Mouse (Mus musculus): ENCODE measurements at regions not wholly inside any gene's neighbourhood (a gene's known extent, or its start where the extent isn't known, plus 50 kb on each side); places are given as distances from the start of the nearest gene placed in this dataset.

GRCm38 (mm10) chr6:135610504-135611096 is 248.3 kb downstream of the Emp1 start:
- DNase-seq (ENCODE audit: low spot score), result no peak

DNA sequence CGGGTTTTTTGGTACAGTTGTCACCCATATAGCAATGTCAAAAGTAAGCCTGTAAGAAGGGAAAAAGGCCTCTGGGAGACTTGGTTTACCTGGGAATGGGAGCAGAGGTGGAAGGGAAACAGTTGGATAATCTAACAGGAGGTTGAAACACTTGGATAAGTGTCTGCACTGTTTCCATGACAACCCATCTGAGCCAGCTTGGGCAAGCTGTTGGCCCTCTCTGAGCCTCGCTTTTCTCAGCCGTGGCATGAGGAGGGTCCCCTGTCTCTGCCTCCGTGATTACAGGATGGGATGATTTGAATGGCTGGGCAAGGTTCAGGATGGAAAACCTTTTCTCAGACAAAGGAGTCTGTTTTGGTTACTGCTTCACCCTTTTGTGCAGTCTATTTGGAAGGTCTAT is 265.6 kb downstream of the Emp1 start:
- DNase-seq (ENCODE audit: low spot score), result no peak

GRCm38 (mm10) chr6:135629236-135629635 is 266.9 kb downstream of the Emp1 start:
- no peak for DNase-seq (ENCODE audit: low spot score)

- DNase-seq (ENCODE audit: low spot score), result no peak
Observed at GRCm38 (mm10) chr6:135632671-135633070, 270.3 kb downstream of the Emp1 start.

GRCm38 (mm10) chr6:135636648-135637047 is 274.3 kb downstream of the Emp1 start:
- no peak for DNase-seq (ENCODE audit: low spot score)

DNA sequence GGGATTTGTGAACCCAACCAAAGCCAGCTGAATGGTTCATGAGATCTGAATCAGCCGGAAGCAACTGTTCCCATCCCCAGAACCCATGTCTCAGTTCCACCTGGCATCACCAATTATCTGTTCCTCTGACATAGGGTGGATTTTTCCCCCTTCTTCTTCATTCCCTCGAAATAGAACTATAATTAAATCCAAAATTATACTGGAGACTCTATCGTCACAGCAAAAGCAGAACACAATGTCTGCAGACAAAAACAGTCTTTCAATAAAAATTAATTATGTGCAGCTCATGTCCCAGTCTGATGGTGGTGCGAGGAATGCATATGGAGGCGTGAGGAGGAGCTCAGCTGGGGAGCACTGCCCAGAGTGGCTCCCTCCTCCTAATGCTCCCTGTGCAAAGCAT is 280.4 kb downstream of the Emp1 start:
- DNase-seq (ENCODE audit: low spot score), result no peak

GRCm38 (mm10) chr6:135646177-135646576 is 283.8 kb downstream of the Emp1 start:
- no peak for DNase-seq (ENCODE audit: low spot score)

- DNase-seq (ENCODE audit: low spot score), result no peak
Observed at GRCm38 (mm10) chr6:135653002-135653401, 290.7 kb downstream of the Emp1 start.

DNA sequence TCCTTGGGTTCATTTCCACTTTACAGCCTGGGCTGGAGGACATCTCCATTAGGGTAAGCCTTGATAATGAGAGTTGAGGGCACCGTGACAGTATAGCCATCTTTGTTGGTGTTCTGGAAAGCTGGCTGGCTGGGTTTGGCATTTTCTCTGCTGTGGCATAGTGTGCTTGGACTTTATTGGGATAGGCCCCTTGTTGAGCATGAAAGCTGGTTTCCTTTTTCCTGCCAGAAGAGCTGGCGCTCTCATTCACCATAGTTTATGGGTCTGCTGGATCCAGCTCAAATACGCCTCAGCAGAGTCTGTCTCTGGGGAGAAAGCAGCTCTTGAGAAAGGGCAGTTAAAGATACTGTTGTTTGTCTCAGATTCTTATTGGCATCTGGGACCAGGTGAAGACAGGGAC is 300.0 kb downstream of the Emp1 start:
- DNase-seq (ENCODE audit: low spot score), result no peak

GRCm38 (mm10) chr6:135662801-135663537 is 300.6 kb downstream of the Emp1 start:
- no peak for DNase-seq (ENCODE audit: low spot score)

Measured in MN1 (cell line).